Mouse (Mus musculus) midbrain, postnatal 0 days (tissue): ENCODE data around the gene Tlr12. TPM values are rescaled to one million over a fixed set of nuclear protein-coding genes. Genes with fewer than 3 reads are reported as not detected.

ENCODE experiments used
- ATAC-seq: fragments of 200-750 bp; cut with Nextera tagmentation; 2 replicates; pipeline ENCODE4 v1.8.0; 2017; ENCODE audit warnings: moderate number of reproducible peaks, mild to moderate bottlenecking, moderate TSS enrichment, moderate library complexity; ENCODE audit not compliant: low FRiP score
- DNase-seq: peaks from one replicate; pipeline ENCODE4 v3.0.0-alpha.2; 2015; ENCODE audit warnings: low spot score
- H3K27ac ChIP-seq: fragments of 300-500 bp; sonication (generic); 2 replicates; pipeline ENCODE4 v1.5.1; 2014; ENCODE audit warnings: low read depth, mild to moderate bottlenecking, low read length, mixed read lengths
- H3K27me3 ChIP-seq: fragments of 300-500 bp; sonication (generic); 2 replicates; pipeline ENCODE4 v1.6.1; 2014; ENCODE audit warnings: low read length, control low read depth, mixed read lengths; ENCODE audit not compliant: insufficient read depth
- H3K36me3 ChIP-seq: fragments of 300-500 bp; sonication (generic); 2 replicates; pipeline ENCODE4 v1.6.1; 2014; ENCODE audit warnings: low read length, control low read depth, mixed read lengths; ENCODE audit not compliant: insufficient read depth
- H3K4me1 ChIP-seq: fragments of 300-500 bp; sonication (generic); 2 replicates; pipeline ENCODE4 v1.6.1; 2014; ENCODE audit warnings: mild to moderate bottlenecking, control low read depth, antibody characterized with exemption, low read length, mixed read lengths; ENCODE audit not compliant: insufficient read depth
- H3K4me2 ChIP-seq: fragments of 300-500 bp; sonication (generic); 2 replicates; pipeline ENCODE4 v1.6.1; 2014; ENCODE audit warnings: low read depth, mild to moderate bottlenecking, low read length, mixed read lengths; ENCODE audit not compliant: poor library complexity, severe bottlenecking
- H3K4me3 ChIP-seq: fragments of 300-500 bp; sonication (generic); 2 replicates; pipeline ENCODE4 v1.5.1; 2014; ENCODE audit warnings: low read depth, mild to moderate bottlenecking, low read length, moderate library complexity
- H3K9ac ChIP-seq: fragments of 300-500 bp; sonication (generic); replicated peaks from 2 replicates; pipeline ENCODE4 v1.6.1; 2014; ENCODE audit warnings: mild to moderate bottlenecking, low read length, moderate library complexity, mixed read lengths; ENCODE audit not compliant: poor library complexity, severe bottlenecking
- H3K9me3 ChIP-seq: fragments of 300-500 bp; sonication (generic); 2 replicates; pipeline ENCODE4 v1.6.1; 2016; ENCODE audit warnings: low read length, control low read depth
- CTCF ChIP-seq: IDR thresholded peaks from 2 replicates; pipeline ENCODE4 v1.5.1; 2016; ENCODE audit warnings: antibody characterized with exemption, mild to moderate bottlenecking
- WGBS: fragments of 180-500 bp; shearing (Covaris S2); extraction: QIAGEN DNeasy Blood & Tissue Kit; methylation state at CpG from one replicate; pipeline ENCODE4 v1.1.7; 2014; 5-methylcytosine and 5-hydroxymethylcytosine counted together
- polyA plus RNA-seq: library from polyadenylated mRNA; unstranded; fragments of >200 nt; fragmentation: Nextera tagmentation; extraction: Ambion mirVana; gene quantifications from 2 replicates; pipeline ENCODE4 v1.2.1, GENCODE M21; 2015
- total RNA-seq: library from RNA; depleted of rRNA; stranded (reverse); fragments of >200 nt; gene quantifications from 2 replicates; pipeline ENCODE4 v1.2.3, GENCODE M21; 2014; rRNA removed

The Tlr12 gene
- total and polyA plus RNA-seq, 2 experiments from 2014 or later, result 1.1 to 1.3 TPM

GRCm38 (mm10) chr4:128575811-128576210 is 42.6 kb downstream of the Tlr12 start:
- 86% methylated on average over 4 of the region's 4 CpGs for WGBS
- Histone ChIP-seq H3K27ac (no peak overlapping the region), H3K36me3 (peaks cover 6% of the 10 kb centered on the region; the same call in 1 of the 2 replicates), H3K4me1 (no peaks in the 10 kb centered on the region), H3K9ac (no peak overlapping the region), H3K4me3 (no peak overlapping the region), H3K4me2 (no peak overlapping the region), H3K27me3 (no peaks in the 10 kb centered on the region), H3K9me3 (no peaks in the 10 kb centered on the region)
- no peak for DNase-seq
- no peak for TF ChIP-seq CTCF
- ATAC-seq, result no peak

Other genes with a start within 250 kb of the Tlr12 start
- gene Zscan20, start 8.5 kb downstream of the Tlr12 start, total RNA-seq, result 12.3 and 16.6 TPM in 2 replicates
- 1.9 and 2.5 TPM in 2 replicates for gene Zscan20, start 8.5 kb downstream of the Tlr12 start, polyA plus RNA-seq
- gene Phc2, start 36.1 kb upstream of the Tlr12 start, total RNA-seq, result 64.3 and 66.1 TPM in 2 replicates
- 31.4 and 34.8 TPM in 2 replicates for gene Phc2, start 36.1 kb upstream of the Tlr12 start, polyA plus RNA-seq
- gene A3galt2, start 136.7 kb upstream of the Tlr12 start, total RNA-seq, result 0.19 and 0.38 TPM in 2 replicates
- 0.05 TPM in 1 of 2 replicates, not detected in the other for gene A3galt2, start 136.7 kb upstream of the Tlr12 start, polyA plus RNA-seq
- 26.7 and 33.3 TPM in 2 replicates for gene Zfp362, start 187.4 kb upstream of the Tlr12 start, total RNA-seq
- gene Zfp362, start 187.4 kb upstream of the Tlr12 start, polyA plus RNA-seq, result 24.8 and 27.0 TPM in 2 replicates